Mouse (Mus musculus) layer of hippocampus, adult 2 months (tissue): ENCODE measurements at regions not wholly inside any gene's neighbourhood (a gene's known extent, or its start where the extent isn't known, plus 50 kb on each side); places are given as distances from the start of the nearest gene placed in this dataset.
A peak's percentile ranks its signal among the peaks of the same experiment; 100 is the strongest.

ENCODE experiments used
- DNase-seq, 2 experiments: peaks; one replicate each; pipeline ENCODE4 v3.0.0; 2022; ENCODE audit warnings: low spot score in 2 of 2
- H3K27ac ChIP-seq: fragments of 200-600 bp; 2 replicates; pipeline ENCODE4 v1.8.1; 2022
- H3K4me3 ChIP-seq: fragments of 200-600 bp; 2 replicates; pipeline ENCODE4 v1.8.1; 2022; ENCODE audit warnings: mild to moderate bottlenecking
- CTCF ChIP-seq: fragments of 200-600 bp; conservative IDR thresholded peaks from 2 replicates; pipeline ENCODE4 v1.8.1; 2022; ENCODE audit warnings: antibody characterized with exemption, mild to moderate bottlenecking, moderate library complexity

DNA sequence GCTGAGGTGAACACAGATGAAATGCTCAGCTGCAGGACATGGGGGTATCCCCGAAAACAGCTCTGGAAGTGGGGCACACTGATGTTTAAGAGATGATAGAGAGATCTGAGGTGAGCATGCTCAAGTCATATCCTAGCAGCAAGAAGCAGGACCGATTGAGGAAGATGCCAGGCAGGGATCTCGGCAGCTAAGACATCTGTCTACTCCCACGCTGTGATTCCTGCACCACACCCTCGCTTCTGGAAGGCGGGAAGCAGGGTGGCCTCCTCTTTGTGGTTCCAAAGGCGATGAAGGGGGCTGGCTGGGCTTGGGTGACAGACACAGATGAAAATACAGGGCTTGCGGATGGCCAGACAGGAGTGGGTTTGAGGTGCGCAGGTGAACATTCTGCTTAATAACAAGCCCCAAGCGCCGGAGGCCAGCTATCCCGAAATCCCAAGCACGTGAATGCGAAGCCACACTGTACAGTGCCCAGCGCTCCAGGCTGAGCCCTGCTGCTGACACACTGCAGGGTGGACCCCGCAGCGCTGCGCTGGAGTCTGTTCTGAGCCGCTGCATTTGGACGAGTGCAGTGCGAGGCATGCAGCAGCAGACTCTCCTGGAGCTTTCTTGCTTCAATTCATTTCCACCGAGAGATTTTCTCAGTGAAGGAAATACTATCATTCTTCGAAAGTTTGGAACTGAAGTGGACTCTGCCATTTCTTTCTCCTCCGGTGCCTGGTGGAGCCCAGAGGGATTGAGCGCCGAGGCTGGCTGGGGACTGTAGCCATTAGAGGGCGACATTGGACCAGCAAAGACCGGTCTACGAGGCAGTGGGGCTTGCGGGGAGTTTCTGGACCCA is 308.6 kb downstream of the Matn1 start:
- peak; percentile 75 to 88 for DNase-seq
- peak overlapping the region; percentile 35; the same call in 1 of the 2 replicates for H3K4me3 ChIP-seq
- peak; percentile 96 for TF ChIP-seq CTCF
- H3K27ac ChIP-seq = no peak overlapping the region

DNA sequence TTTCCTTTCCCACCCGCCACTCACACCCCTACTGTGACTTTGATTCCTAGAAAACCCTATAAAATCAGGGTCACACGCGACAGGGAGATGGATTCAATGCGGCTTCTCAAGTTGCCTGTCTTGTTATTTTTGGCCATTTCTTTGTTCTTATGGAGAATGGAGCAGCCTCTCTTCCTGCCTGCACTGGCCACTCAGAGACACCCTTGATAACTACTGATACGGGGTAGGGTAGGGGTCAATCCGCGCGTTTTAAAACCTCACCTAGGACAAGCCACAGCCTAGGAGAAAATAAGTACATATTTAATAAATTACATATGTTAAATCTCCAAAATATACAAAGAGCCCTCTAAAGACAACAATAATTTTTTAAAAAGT is 309.2 kb downstream of the Matn1 start:
- no peak overlapping the region; the same call in 1 of the 2 replicates for H3K4me3 ChIP-seq
- no peak for DNase-seq
- no peak; the same call in 1 of the 2 replicates for TF ChIP-seq CTCF
- no peak overlapping the region for H3K27ac ChIP-seq

DNA sequence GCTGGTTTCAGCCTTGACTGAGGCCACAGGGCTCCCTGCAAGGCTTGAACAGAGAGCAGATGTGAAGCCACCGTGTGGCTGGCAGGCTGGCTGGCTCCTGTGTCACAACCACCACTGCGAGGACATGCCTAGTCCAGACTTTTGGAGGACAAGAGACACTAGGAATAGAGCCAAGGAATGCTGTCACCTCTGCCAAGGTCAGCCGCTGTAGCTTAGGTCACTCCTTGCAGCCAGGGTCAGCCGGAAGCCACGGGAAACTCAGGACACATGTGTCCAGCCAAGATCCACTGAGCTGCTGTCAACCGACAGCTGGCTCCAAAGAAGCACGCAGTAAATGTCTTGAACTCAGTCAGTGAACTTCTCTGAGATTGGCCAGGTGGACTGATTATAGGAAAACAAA is 310.1 kb downstream of the Matn1 start:
- DNase-seq = no peak
- no peak overlapping the region for H3K27ac ChIP-seq
- no peak for TF ChIP-seq CTCF
- no peak overlapping the region for H3K4me3 ChIP-seq

DNA sequence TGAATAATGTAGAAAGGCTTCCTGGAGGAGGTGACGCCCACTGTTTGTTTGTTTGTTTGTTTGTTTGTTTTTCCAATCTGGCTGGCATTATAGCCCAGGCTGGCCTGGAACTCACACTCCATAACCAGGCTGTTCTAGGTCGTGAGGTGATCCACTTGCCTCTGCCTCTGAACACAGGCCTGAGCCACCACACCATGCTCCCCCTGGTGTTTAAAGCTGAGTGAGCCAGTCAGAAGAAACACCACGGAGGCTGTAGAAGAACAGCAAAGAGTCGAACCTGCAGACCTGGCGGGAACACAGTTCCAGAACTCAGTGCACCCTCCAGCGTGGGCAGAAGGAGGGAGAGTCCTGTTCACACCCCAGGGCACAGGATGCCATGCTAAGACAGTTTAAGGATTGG is 310.5 kb downstream of the Matn1 start:
- H3K4me3 ChIP-seq = no peak overlapping the region
- peak; percentile 70 for TF ChIP-seq CTCF
- H3K27ac ChIP-seq = no peak overlapping the region
- no peak for DNase-seq

DNA sequence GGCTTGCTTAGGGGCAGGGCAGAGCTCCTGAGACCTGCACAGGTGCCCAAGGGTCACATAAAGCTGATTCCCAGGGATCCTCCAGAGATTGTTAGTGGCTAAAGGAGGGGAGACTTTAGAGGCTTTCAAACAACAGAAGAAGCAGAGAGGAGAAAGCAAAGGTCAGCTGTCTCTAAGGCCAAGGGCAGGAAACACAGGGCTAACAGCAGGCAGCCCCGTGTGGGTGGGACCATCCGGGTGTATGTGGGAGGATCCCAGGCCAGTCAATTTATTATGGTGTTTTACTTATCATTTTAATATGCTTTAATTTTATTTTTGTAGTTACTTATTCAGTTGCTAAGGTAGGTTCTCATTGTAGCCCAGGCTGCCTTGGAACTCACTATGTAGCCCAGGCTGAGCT is 317.1 kb downstream of the Matn1 start:
- Histone ChIP-seq H3K27ac (no peak overlapping the region), H3K4me3 (no peak overlapping the region)
- TF ChIP-seq CTCF = no peak
- DNase-seq = no peak

DNA sequence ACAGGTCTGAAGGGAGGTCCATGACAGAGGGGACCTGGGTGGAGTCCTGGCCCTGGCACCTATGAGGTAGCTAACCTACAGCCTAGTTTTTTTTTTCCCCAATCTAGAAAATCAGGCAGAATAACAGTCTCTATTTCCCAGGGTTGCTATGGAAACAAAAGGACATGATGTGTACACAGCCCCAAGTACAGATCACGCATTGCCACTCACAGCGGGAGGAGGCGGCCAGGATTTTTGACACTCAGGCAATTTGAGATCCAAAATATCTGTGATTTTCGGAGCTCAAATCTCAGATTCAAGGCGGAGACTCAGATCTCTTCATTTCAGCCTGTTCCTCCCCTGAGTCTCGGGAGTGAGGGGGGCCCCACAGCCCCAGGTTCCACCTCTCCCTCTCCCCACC is 318.7 kb downstream of the Matn1 start:
- H3K27ac ChIP-seq = peak overlapping the region; percentile 48; the same call in 1 of the 2 replicates
- no peak for TF ChIP-seq CTCF
- peak in 1 of 2 experiments; percentile 61 for DNase-seq

DNA sequence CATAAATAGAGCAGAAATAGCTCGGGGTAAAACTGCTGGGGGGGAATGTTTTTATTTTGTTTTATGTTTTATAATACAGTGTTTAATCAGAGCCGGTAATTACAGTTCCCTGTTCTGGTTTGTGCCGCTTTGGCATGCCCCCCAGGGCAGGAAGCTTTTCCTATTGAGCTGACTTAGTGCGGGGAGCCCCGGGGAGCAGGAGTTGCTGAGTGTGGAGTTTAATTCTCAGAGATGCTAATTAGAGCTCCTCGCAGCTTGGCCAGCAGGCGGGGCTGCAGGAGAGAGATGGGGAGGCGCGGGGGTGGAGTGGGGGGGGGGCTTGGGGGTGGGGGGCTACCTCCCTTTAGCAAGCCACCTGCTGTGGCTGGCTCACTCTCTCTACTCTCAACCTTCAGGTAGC is 322.6 kb downstream of the Matn1 start:
- no peak overlapping the region for H3K27ac ChIP-seq
- no peak for DNase-seq
- TF ChIP-seq CTCF = peak; percentile 52
- no peak overlapping the region for H3K4me3 ChIP-seq

More for the DNA sequence above, 318.7 kb downstream of the Matn1 start:
- H3K4me3 ChIP-seq = no peak overlapping the region

DNA sequence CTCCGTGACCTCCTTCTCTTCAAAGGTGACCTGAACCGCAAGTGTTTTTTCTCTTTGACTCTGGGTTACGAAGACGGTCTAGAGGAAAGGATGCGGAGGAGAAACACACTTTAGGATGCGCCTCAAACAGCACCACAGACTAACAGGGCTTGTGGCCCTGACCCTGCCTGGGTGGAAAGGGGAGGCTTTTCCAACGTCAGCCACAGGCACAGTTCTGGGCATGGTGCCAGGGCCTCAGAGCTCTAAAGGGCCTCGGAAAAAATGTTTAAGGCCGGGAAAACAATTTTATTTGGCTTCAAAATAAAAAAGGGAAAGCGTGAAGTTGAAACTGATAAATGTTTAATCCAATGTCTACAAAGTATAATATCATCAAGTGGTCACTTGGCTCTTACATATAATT is 323.6 kb downstream of the Matn1 start:
- Histone ChIP-seq H3K4me3 (no peak overlapping the region), H3K27ac (no peak overlapping the region)
- no peak for TF ChIP-seq CTCF
- no peak for DNase-seq

DNA sequence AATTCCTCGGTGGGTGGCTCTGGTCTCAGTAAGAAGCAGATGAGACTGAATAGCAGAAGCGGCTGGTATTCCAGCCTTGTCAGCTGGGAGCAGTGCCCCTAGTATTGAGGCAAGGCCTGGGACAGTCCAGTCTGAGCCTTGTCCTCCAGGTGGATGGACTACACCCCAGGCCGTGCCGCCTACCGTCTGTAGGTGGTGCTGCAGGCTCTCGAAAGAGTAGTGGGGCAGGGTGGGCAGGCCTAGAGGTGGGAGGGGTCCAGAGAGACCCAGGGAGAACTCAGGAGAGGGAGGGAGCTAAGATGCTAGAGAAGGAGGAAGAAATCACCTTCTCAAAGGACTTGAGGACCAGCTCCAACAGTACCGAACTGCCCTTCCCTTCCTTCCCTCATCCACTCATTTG is 326.0 kb downstream of the Matn1 start:
- Histone ChIP-seq H3K4me3 (no peak overlapping the region), H3K27ac (no peak overlapping the region)
- DNase-seq = peak in 1 of 2 experiments; percentile 56
- peak; percentile 81 for TF ChIP-seq CTCF

DNA sequence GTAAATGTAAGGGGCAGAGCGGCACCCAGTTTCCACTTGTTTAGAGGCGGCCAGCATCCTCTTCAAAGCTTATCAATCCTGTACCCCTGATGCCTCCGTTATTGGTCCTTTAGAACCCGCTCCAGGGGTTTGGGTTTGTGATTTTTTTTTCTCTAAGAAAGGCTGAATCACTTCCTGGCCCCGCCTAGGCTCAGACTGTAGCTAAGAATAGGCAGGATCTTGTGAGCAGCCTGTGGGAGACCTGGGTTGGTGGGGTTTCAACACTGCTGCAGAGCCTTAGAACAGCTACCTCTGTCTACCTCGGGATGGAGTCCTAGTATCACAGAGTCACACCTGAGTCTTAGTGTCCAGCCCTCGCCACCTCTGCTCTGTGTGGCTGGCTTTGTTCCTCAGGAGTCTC is 327.9 kb downstream of the Matn1 start:
- no peak for DNase-seq
- 0 out of 2 replicates have a peak overlapping the region, but pooled peaks have one; percentile 19 for H3K27ac ChIP-seq
- no peak overlapping the region for H3K4me3 ChIP-seq
- no peak for TF ChIP-seq CTCF

DNA sequence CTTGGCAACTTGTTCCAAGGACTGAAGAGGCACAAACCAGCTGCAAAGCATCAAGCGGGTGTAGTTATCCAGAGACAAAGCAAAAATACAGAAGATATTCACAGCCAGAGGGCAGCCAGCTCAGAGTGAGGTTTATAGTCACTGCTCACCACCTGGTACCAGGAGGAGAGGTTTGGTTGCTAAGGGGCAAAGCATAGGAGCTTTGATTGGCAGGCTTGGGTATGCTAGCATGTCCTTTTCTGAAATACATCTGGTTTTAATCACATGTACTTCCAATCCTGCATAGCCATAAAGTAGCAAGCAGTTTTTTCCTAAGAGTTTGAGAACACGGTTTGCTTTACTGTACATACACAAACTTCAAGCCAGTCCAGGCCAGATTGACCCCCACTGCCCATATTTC is 349.4 kb downstream of the Matn1 start:
- no peak overlapping the region for H3K4me3 ChIP-seq
- no peak overlapping the region for H3K27ac ChIP-seq
- TF ChIP-seq CTCF = no peak
- DNase-seq = no peak

DNA sequence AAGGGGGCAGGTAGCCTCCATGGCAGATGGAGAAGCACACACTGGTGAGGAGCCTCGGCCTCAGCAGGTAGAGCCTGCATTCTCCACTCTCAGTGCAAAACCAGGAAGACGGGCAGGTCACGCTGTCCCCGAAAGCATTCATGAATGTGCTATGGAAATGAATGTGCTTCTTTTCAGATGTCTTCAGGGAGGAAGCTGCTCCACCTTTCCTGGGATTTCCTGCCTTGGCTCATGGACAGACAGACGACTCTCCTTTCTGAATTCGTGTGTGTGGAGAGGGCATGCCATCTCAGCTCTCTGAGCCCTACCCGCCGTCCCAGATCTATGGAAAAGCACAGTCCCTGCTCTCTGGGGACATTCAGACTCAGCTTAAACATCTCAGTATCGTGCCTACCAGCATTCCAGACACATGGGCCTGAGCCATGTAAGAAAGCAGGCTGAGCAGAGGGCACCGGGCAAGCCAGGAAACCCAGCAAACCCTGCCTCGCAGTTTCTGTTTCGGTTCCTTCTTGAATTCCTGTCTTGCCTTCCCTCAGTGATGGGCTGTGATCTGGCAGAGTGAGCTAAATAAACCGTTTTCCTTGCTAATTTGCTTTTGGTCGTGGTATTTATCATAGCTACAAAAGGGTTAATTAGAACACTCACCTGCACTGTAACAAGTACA is 354.0 kb downstream of the Matn1 start:
- DNase-seq = no peak
- Histone ChIP-seq H3K27ac (no peak overlapping the region), H3K4me3 (no peak overlapping the region)
- no peak for TF ChIP-seq CTCF

DNA sequence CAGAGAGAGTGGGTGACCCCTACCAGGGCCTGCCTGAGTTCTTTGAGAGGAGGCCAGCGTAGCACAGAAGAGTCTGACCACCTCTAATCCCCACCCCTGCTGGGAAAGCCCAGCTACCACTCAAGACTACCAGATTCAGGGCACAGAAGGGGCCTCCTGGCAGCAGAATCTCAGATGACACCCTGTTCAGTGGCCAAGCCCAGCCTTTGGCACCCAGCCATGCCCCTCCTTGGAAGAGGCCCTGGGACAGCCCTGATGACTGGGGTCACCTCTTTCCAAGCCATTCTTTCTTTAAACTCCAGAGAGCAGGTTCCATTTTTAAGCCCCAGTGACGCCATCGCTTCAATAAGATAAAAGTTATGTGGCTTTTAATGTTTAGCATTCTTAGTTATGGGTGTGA is 359.8 kb downstream of the Matn1 start:
- H3K27ac ChIP-seq = peak overlapping the region; percentile 84
- no peak overlapping the region for H3K4me3 ChIP-seq
- no peak for DNase-seq
- no peak for TF ChIP-seq CTCF

DNA sequence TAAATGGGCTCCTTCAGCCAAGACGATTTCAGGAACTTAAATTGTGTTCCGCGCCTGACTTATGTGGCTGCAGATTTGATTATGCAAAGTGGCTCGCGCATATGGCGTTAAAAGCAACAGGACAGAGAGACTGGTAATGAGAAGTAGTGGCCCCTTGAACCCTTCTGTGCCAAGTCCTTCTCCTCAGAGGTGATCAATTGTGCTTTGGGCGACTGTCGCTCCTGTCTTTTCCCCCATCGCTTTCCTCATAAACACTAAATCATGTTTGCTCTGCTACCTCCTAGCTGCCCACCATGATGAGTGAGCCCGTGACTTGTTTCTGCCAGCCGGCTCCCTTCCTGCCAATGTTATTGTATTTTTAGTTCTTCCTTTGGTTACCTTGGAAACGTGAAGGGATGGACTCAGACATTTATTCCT is 360.2 kb downstream of the Matn1 start:
- peak; percentile 40 to 71 for DNase-seq
- no peak for TF ChIP-seq CTCF
- Histone ChIP-seq H3K27ac (peak overlapping the region; percentile 84), H3K4me3 (no peak overlapping the region)
